Mouse (Mus musculus) testis, adult 2 months (tissue): ENCODE data around the gene Shroom3.

ENCODE experiments used
- CTCF ChIP-seq: fragments of 200-500 bp; IDR thresholded peaks from 2 replicates; pipeline ENCODE4 v1.5.1; 2012; ENCODE audit warnings: low read depth, mild to moderate bottlenecking, inconsistent platforms, low read length, moderate library complexity; ENCODE audit not compliant: control insufficient read depth, insufficient read depth, insufficient replicate concordance
- POLR2A ChIP-seq: fragments of 200-500 bp; IDR thresholded peaks from 2 replicates; pipeline ENCODE4 v1.6.1; 2012; ENCODE audit warnings: low read depth, mild to moderate bottlenecking, inconsistent platforms, low read length, moderate library complexity; ENCODE audit not compliant: control insufficient read depth

GRCm38 (mm10) chr5:92809416-92809750, 126.1 kb downstream of the Shroom3 start:
- no peak for TF ChIP-seq CTCF
- TF ChIP-seq POLR2A, result 0 out of 2 replicates have a peak, but pooled peaks have one; percentile 7
